Mouse (Mus musculus) bone marrow, adult 2 months (tissue): ENCODE data around the gene Rabggtb.

ENCODE experiments used
- CTCF ChIP-seq: fragments of 200-500 bp; IDR thresholded peaks from 2 replicates; pipeline ENCODE4 v1.5.1; 2011; ENCODE audit warnings: low read length, control low read depth; ENCODE audit not compliant: control insufficient read depth, insufficient read depth
- POLR2A ChIP-seq: fragments of 200-500 bp; IDR thresholded peaks from 2 replicates; pipeline ENCODE4 v1.6.1; 2011; ENCODE audit warnings: low read depth, mild to moderate bottlenecking, control low read depth, low read length, borderline replicate concordance; ENCODE audit not compliant: control insufficient read depth

GRCm38 (mm10) chr3:153902595-153902994 is 10.2 kb downstream of the Rabggtb start:
- no peak for TF ChIP-seq CTCF
- TF ChIP-seq POLR2A: no peak
